Mouse (Mus musculus) stomach, embryonic 15.5 days (tissue): Measurements from ENCODE around the gene Atp2b1. TPM values are rescaled to one million over a fixed set of nuclear protein-coding genes. Genes with fewer than 3 reads are reported as not detected.
A peak's percentile ranks its signal among the peaks of the same experiment; 100 is the strongest.
"Not testable (repeated sequence)": the region's sequence is repeated elsewhere in the genome, so short reads cannot be mapped to it uniquely, and the experiment has no call there.

ENCODE experiments used
- ATAC-seq: fragments of 200-750 bp; cut with Nextera tagmentation; 2 replicates; pipeline ENCODE4 v1.8.0; 2017; ENCODE audit warnings: low read depth, moderate number of reproducible peaks, moderate TSS enrichment; ENCODE audit not compliant: insufficient read depth, low FRiP score
- H3K27ac ChIP-seq: fragments of 300-500 bp; sonication (generic); 2 replicates; pipeline ENCODE4 v1.5.1; 2015; ENCODE audit warnings: mild to moderate bottlenecking, inconsistent platforms
- H3K27me3 ChIP-seq: fragments of 300-500 bp; sonication (generic); replicated peaks from 2 replicates; pipeline ENCODE4 v1.6.1; 2015; ENCODE audit warnings: inconsistent platforms
- H3K36me3 ChIP-seq: fragments of 300-500 bp; sonication (generic); 2 replicates; pipeline ENCODE4 v1.6.1; 2015; ENCODE audit warnings: inconsistent platforms
- H3K4me1 ChIP-seq: fragments of 300-500 bp; sonication (generic); 2 replicates; pipeline ENCODE4 v1.6.1; 2015; ENCODE audit warnings: inconsistent platforms
- H3K4me2 ChIP-seq: fragments of 300-500 bp; sonication (generic); 2 replicates; pipeline ENCODE4 v1.6.1; 2015; ENCODE audit warnings: mild to moderate bottlenecking, inconsistent platforms
- H3K4me3 ChIP-seq: fragments of 300-500 bp; sonication (generic); replicated peaks from 2 replicates; pipeline ENCODE4 v1.5.1; 2015; ENCODE audit warnings: inconsistent platforms
- H3K9ac ChIP-seq: fragments of 300-500 bp; sonication (generic); 2 replicates; pipeline ENCODE4 v1.6.1; 2015; ENCODE audit warnings: inconsistent platforms
- H3K9me3 ChIP-seq: fragments of 300-500 bp; sonication (generic); 2 replicates; pipeline ENCODE4 v1.6.1; 2016; ENCODE audit warnings: inconsistent platforms
- WGBS: fragments of 180-500 bp; shearing (Covaris S2); methylation state at CpG from one replicate; pipeline ENCODE4 v1.1.7; 2015; 5-methylcytosine and 5-hydroxymethylcytosine counted together
- polyA plus RNA-seq: library from polyadenylated mRNA; unstranded; fragments of >200 nt; fragmentation: Nextera tagmentation; extraction: Ambion mirVana; gene quantifications from 2 replicates; pipeline ENCODE4 v1.2.1, GENCODE M21; 2015

The Atp2b1 gene
- polyA plus RNA-seq, 1 experiment from 2014 or later, result 153 TPM

- H3K4me2 ChIP-seq, result no peak overlapping the region
- H3K9ac ChIP-seq, result no peak overlapping the region
- no peak overlapping the region for H3K27ac ChIP-seq
- ATAC-seq, result no peak
- H3K36me3 ChIP-seq, result 0 out of 2 replicates have a peak, but pooled peaks cover 10% of the 10 kb centered on the region
- WGBS, result 93% methylated on average over 3 of the region's 3 CpGs
- no peaks in the 10 kb centered on the region for H3K9me3 ChIP-seq
- H3K27me3 ChIP-seq, result no peaks in the 10 kb centered on the region
- peaks cover 14% of the 10 kb centered on the region for H3K4me1 ChIP-seq
- no peak overlapping the region for H3K4me3 ChIP-seq
Measured at GRCm38 (mm10) chr10:98970917-98971316, 56.7 kb downstream of the Atp2b1 start.

DNA sequence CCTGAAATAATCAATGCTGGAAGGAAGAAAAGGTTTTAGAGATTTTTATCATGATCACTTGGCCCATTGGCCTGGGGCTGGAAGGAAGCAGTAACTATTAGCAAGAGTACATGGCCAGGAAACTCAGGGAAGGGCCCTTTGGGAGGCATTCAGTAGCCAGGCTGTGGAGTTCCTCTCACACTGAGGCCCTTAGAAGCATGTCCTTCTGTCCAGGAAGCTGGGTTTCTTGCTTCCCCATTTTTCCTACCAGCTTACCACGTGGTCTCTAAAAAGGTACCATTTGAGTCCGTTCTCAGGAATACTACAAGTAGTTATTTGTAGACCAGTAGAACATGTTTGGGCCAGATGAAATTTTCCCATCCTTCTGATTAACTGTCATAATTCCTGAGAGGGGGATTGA is 58.2 kb downstream of the Atp2b1 start:
- Histone ChIP-seq H3K27me3 (no peaks in the 10 kb centered on the region), H3K36me3 (0 out of 2 replicates have a peak, but pooled peaks cover 10% of the 10 kb centered on the region), H3K27ac (no peak overlapping the region), H3K4me3 (no peak overlapping the region), H3K9ac (no peak overlapping the region), H3K4me2 (no peak overlapping the region), H3K9me3 (no peaks in the 10 kb centered on the region), H3K4me1 (peaks cover 17% of the 10 kb centered on the region)
- no peak for ATAC-seq
- WGBS, result 85% methylated on average over 2 of the region's 2 CpGs

GRCm38 (mm10) chr10:98972912-98973605 is 58.9 kb downstream of the Atp2b1 start:
- Histone ChIP-seq H3K36me3 (0 out of 2 replicates have a peak, but pooled peaks cover 10% of the 10 kb centered on the region), H3K27ac (no peak overlapping the region), H3K9ac (no peak overlapping the region), H3K4me1 (peaks cover 16% of the 10 kb centered on the region), H3K4me3 (no peak overlapping the region), H3K4me2 (peak overlapping the region; percentile 25; the same call in 1 of the 2 replicates), H3K27me3 (no peaks in the 10 kb centered on the region), H3K9me3 (no peaks in the 10 kb centered on the region)
- 80% methylated on average over 18 of the region's 18 CpGs for WGBS
- peak; percentile 35; the same call in 1 of the 2 replicates for ATAC-seq

DNA sequence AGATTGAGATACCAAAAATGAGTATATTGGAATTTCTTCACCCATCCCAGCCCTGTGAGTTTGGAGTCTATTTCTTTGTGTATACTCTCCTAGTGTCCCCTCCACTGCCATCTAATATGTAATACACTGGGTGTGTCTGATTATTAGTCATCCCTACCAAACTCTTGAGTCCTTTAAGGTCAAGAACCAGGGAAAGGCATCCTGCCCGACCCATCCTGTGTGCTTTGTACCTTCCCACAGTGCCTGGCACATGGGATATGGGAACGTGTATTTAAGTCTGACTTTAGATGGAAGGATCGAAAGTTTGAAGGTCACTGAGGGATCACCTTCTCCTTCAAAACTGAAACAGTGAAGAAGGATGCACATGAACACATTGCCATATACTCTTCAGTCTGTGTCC is 60.4 kb downstream of the Atp2b1 start:
- H3K27ac ChIP-seq, result no peak overlapping the region
- H3K4me2 ChIP-seq, result no peak overlapping the region
- H3K9ac ChIP-seq, result no peak overlapping the region
- WGBS, result 78% methylated on average over 3 of the region's 3 CpGs
- H3K36me3 ChIP-seq, result 0 out of 2 replicates have a peak, but pooled peaks cover under 1% of the 10 kb centered on the region
- H3K9me3 ChIP-seq, result no peaks in the 10 kb centered on the region
- ATAC-seq, result no peak
- peaks cover 16% of the 10 kb centered on the region for H3K4me1 ChIP-seq
- no peak overlapping the region for H3K4me3 ChIP-seq
- no peaks in the 10 kb centered on the region for H3K27me3 ChIP-seq

GRCm38 (mm10) chr10:98975611-98976010 is 61.4 kb downstream of the Atp2b1 start:
- Histone ChIP-seq H3K4me3 (no peak overlapping the region), H3K4me1 (peaks cover 16% of the 10 kb centered on the region), H3K9me3 (no peaks in the 10 kb centered on the region), H3K27me3 (no peaks in the 10 kb centered on the region), H3K27ac (no peak overlapping the region), H3K9ac (no peak overlapping the region), H3K36me3 (no peaks in the 10 kb centered on the region), H3K4me2 (no peak overlapping the region)
- WGBS, result 80% methylated on average over 6 of the region's 6 CpGs
- no peak for ATAC-seq

GRCm38 (mm10) chr10:98976877-98977494 is 62.8 kb downstream of the Atp2b1 start:
- Histone ChIP-seq H3K9ac (no peak overlapping the region), H3K9me3 (no peaks in the 10 kb centered on the region), H3K27me3 (no peaks in the 10 kb centered on the region), H3K4me3 (no peak overlapping the region), H3K36me3 (no peaks in the 10 kb centered on the region), H3K27ac (no peak overlapping the region), H3K4me1 (peaks cover 16% of the 10 kb centered on the region), H3K4me2 (no peak overlapping the region)
- ATAC-seq, result no peak
- WGBS, result 56% methylated on average over 6 of the region's 6 CpGs

DNA sequence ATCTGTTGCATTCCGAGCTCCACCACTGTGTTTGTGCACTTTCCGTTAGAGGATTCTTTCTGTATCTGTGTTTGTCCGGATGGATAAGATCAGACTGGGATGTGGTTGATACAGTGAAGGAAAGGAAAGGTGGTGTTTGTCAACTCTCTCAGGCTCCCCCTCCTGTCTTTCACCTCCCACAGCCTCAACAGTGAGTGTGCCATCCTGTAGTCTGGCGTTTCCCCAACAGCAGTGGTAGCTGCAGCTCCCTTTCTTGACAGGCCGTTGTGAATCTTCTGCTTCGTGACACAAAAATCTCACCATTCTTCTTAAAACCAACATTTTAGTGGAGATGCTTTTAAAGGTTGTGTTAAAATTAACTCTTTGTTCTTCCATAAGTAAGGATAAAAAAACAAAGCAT is 64.6 kb downstream of the Atp2b1 start:
- H3K4me2 ChIP-seq, result no peak overlapping the region
- ATAC-seq, result no peak
- 61% methylated on average over 6 of the region's 6 CpGs for WGBS

DNA sequence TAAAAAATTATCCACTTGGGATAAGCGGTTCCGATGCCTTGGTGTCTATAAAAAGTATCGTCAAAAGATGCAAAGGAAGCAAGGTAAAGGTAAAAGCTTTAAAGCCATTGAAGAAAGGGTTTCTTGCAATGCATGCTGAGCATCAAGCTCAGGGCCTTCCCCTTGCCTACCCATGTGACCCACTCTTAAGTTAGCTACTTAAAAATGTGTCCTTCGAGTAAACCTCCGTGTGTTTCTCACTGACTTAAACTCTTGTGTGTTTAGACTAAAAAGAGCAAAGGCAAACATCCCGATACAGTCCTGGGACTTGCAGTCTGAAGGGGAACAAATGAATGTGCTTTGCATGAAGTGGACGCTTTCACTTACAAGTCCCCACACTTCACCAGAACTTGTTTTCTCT is 65.1 kb downstream of the Atp2b1 start:
- Histone ChIP-seq H3K27ac (no peak overlapping the region), H3K4me1 (peaks cover 13% of the 10 kb centered on the region), H3K27me3 (no peaks in the 10 kb centered on the region), H3K9ac (no peak overlapping the region), H3K4me3 (no peak overlapping the region), H3K9me3 (no peaks in the 10 kb centered on the region), H3K4me2 (no peak overlapping the region), H3K36me3 (no peaks in the 10 kb centered on the region)
- no peak for ATAC-seq
- WGBS, result 65% methylated on average over 7 of the region's 7 CpGs

More for the DNA sequence above, 64.6 kb downstream of the Atp2b1 start:
- Histone ChIP-seq H3K27me3 (no peaks in the 10 kb centered on the region), H3K9ac (no peak overlapping the region), H3K4me3 (no peak overlapping the region), H3K9me3 (no peaks in the 10 kb centered on the region), H3K36me3 (no peaks in the 10 kb centered on the region), H3K4me1 (peaks cover 15% of the 10 kb centered on the region), H3K27ac (no peak overlapping the region)

DNA sequence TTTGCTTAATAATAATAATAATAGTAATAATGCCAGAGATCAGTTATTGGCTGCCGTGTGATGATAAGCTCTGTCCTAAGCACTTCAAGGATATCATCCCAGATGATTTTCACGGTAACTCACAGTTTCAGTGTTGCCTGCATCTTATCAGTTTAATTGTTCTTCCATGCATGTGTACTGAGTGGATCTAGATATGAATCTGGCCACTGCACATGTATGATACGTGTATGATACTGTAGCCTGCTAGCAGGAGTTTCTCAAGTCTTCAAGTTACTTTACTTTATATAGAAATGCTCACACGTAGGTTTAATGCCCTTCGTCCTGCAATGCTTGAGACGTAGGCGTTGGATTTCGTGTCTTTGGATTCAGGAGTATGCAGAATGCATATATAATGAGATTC is 65.7 kb downstream of the Atp2b1 start:
- ATAC-seq, result no peak
- H3K4me1 ChIP-seq, result peaks cover 13% of the 10 kb centered on the region
- no peak overlapping the region for H3K9ac ChIP-seq
- WGBS, result 82% methylated on average over 8 of the region's 8 CpGs
- no peak overlapping the region for H3K4me2 ChIP-seq
- no peaks in the 10 kb centered on the region for H3K27me3 ChIP-seq
- no peak overlapping the region for H3K27ac ChIP-seq
- no peaks in the 10 kb centered on the region for H3K36me3 ChIP-seq
- H3K9me3 ChIP-seq, result no peaks in the 10 kb centered on the region
- no peak overlapping the region for H3K4me3 ChIP-seq

DNA sequence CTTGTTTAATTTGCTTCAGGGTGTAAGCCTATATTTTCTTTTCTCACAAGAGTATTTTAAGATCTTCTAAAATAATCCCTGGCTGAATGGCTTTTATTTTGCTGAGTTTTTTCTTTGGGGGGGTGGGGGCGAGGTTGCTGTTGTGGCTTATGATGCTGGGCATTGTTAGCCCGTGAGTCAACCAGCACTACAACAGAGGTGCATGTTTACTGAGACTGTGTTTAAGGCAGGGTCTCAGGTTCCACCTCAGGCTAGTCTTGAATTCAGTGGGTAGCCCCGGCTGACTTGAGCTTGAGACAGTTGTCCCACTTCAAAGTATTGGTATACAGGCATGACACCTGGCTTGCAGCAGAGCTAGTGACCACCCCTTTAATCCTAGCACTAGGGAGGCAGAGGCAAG is 77.8 kb downstream of the Atp2b1 start:
- no peaks in the 10 kb centered on the region for H3K27me3 ChIP-seq
- no peak for ATAC-seq
- H3K36me3 ChIP-seq, result peaks cover 10% of the 10 kb centered on the region
- no peak overlapping the region for H3K27ac ChIP-seq
- H3K9me3 ChIP-seq, result no peaks in the 10 kb centered on the region
- no peak overlapping the region for H3K4me2 ChIP-seq
- no peak overlapping the region for H3K4me3 ChIP-seq
- WGBS, result 72% methylated on average over 3 of the region's 3 CpGs
- no peaks in the 10 kb centered on the region for H3K4me1 ChIP-seq
- H3K9ac ChIP-seq, result no peak overlapping the region

GRCm38 (mm10) chr10:98993186-98993585 is 79.0 kb downstream of the Atp2b1 start:
- WGBS, result 93% methylated on average over 8 of the region's 8 CpGs
- H3K4me3 ChIP-seq, result no peak overlapping the region
- H3K27me3 ChIP-seq, result no peaks in the 10 kb centered on the region
- no peaks in the 10 kb centered on the region for H3K4me1 ChIP-seq
- H3K9ac ChIP-seq, result no peak overlapping the region
- H3K4me2 ChIP-seq, result no peak overlapping the region
- no peak for ATAC-seq
- no peak overlapping the region for H3K27ac ChIP-seq
- peaks cover 18% of the 10 kb centered on the region for H3K36me3 ChIP-seq
- H3K9me3 ChIP-seq, result no peaks in the 10 kb centered on the region

- peaks cover 16% of the 10 kb centered on the region; the same call in 1 of the 2 replicates for H3K36me3 ChIP-seq
- H3K4me2 ChIP-seq, H3K4me1 ChIP-seq, ATAC-seq, H3K4me3 ChIP-seq, H3K9me3 ChIP-seq, H3K9ac ChIP-seq, H3K27ac ChIP-seq, H3K27me3 ChIP-seq: not testable (repeated sequence)
- whole genome bisulfite sequencing, result 83% methylated on average over 6 of the region's 6 CpGs
Measured at GRCm38 (mm10) chr10:98995016-98995747, 81.0 kb downstream of the Atp2b1 start.
